Mouse (Mus musculus) heart, embryonic 10.5 days (tissue): Measurements from ENCODE around the gene Birc2. TPM values are rescaled to one million over a fixed set of nuclear protein-coding genes. Genes with fewer than 3 reads are reported as not detected.

Experiments used
- DNase-seq: peaks from one replicate; pipeline ENCODE4 v3.0.0-alpha.2; 2017; ENCODE audit warnings: low spot score
- H3K27ac ChIP-seq: fragments of 300-500 bp; sonication (generic); 2 replicates; pipeline ENCODE4 v1.5.1; 2016; ENCODE audit warnings: mild to moderate bottlenecking
- H3K27me3 ChIP-seq: fragments of 300-500 bp; sonication (generic); 2 replicates; pipeline ENCODE4 v1.6.1; 2016; ENCODE audit warnings: mild to moderate bottlenecking; ENCODE audit not compliant: poor library complexity, insufficient read depth, severe bottlenecking
- H3K36me3 ChIP-seq: fragments of 300-500 bp; sonication (generic); 2 replicates; pipeline ENCODE4 v1.6.1; 2016; ENCODE audit warnings: mild to moderate bottlenecking, moderate library complexity
- H3K4me1 ChIP-seq: fragments of 300-500 bp; sonication (generic); 2 replicates; pipeline ENCODE4 v1.6.1; 2016; ENCODE audit warnings: mild to moderate bottlenecking
- H3K4me3 ChIP-seq: fragments of 300-500 bp; sonication (generic); 2 replicates; pipeline ENCODE4 v1.5.1; 2016; ENCODE audit warnings: mild to moderate bottlenecking, moderate library complexity
- H3K9me3 ChIP-seq: fragments of 300-500 bp; sonication (generic); 2 replicates; pipeline ENCODE4 v1.6.1; 2016; ENCODE audit warnings: mild to moderate bottlenecking, moderate library complexity
- WGBS: fragments of 180-500 bp; shearing (Covaris S2); methylation state at CpG from one replicate; pipeline ENCODE4 v1.1.7; 2016; 5-methylcytosine and 5-hydroxymethylcytosine counted together
- polyA plus RNA-seq: library from polyadenylated mRNA; unstranded; fragments of >200 nt; fragmentation: Nextera tagmentation; extraction: Ambion mirVana; gene quantifications from 2 replicates; pipeline ENCODE4 v1.2.1, GENCODE M21; 2016

The Birc2 gene
- polyA plus RNA-seq, 1 experiment from 2014 or later: 23.6 TPM

DNA sequence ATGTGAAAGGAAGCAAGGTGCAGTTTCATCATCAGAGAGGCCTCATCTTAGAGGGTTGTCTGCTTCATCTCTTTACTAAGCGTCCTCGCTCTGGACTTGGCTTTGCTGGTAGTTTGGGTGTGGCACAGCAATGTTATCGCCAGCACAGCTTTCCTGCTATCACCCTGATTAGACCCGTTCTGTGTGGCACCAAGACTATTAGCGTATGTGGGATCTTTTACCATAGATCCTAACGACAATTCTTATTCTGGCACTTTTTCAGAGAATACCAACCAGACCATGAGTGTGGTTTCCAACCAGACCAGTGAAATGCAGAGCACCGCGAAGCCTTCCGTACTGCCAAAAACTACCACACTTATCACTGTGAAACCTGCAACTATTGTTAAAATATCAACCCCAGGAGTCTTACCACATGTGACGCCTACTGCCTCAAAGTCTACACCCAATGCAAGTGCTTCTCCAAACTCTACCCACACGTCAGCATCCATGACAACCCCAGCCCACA is 46.2 kb downstream of the Birc2 start:
- Histone ChIP-seq H3K36me3 (peaks cover 56% of the 10 kb centered on the region), H3K9me3 (no peaks in the 10 kb centered on the region), H3K27me3 (no peaks in the 10 kb centered on the region), H3K27ac (no peak overlapping the region), H3K4me3 (no peak overlapping the region), H3K4me1 (no peaks in the 10 kb centered on the region)
- 84% methylated on average over 11 of the region's 11 CpGs for WGBS
- peak; percentile 58 for DNase-seq

DNA sequence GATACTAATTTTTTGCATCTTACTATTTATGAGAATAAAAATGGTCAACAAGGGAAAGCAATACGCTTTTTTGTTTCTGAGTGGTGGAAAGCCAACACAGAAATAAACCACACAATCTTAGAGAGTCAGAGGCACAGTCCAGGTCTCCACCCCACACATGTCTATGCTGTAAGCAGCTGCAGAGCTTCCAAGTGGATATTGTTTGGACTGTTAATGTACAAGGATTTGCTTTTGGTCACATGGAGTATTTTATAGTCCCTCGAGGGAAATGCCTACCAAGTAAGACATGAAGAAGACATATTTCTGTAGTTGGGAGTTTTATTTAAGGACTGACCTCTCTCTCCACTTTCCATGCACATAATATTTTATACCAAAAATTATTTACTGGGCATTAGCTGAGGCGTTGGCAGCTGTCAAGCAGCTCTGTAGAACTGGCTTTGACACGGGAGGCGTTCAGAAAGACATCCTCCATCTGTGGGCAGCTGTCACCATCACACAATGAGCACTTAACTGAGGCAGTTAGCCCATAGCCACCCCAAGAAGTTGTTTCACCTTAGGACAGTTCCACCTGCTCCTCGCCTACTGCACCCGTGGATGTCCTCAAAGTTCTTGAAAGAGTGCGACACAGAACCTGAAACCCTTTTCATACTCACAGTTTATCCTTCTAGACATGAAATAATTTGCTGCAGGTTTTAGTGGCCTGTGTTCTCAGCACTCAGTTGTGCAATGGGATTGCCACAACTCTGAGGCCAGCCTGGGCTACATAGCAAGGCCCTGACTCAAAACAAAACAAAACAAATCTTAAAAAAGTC is 46.9 kb downstream of the Birc2 start:
- Histone ChIP-seq H3K9me3 (no peaks in the 10 kb centered on the region), H3K36me3 (peaks cover 57% of the 10 kb centered on the region), H3K4me3 (no peak overlapping the region), H3K4me1 (no peaks in the 10 kb centered on the region), H3K27me3 (no peaks in the 10 kb centered on the region), H3K27ac (no peak overlapping the region)
- WGBS: 87% methylated on average over 8 of the region's 8 CpGs
- peak; percentile 14 for DNase-seq

DNA sequence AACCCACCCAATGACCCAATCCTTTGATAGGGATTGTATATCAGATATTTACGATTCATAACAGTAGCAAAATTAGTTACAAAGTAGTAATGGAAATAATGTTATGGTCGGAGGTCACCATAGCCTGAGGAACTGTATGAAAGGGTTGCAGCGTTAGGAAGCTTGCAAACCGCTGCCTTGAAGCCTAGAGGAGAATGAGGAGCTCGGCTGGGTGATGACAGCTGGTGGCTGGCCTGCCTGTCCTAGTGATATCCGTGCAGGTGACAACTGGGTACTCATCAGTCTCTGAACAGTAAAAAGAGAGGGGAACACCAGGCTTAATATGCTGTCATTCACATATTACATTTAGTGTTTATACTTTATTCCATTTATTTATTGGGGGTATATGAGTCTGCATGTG is 48.5 kb downstream of the Birc2 start:
- DNase-seq: peak; percentile 33
- 69% methylated on average over 6 of the region's 6 CpGs for WGBS
- Histone ChIP-seq H3K27ac (no peak overlapping the region), H3K9me3 (no peaks in the 10 kb centered on the region), H3K4me3 (no peak overlapping the region), H3K36me3 (peaks cover 51% of the 10 kb centered on the region), H3K27me3 (no peaks in the 10 kb centered on the region), H3K4me1 (no peaks in the 10 kb centered on the region; the same call in 1 of the 2 replicates)

DNA sequence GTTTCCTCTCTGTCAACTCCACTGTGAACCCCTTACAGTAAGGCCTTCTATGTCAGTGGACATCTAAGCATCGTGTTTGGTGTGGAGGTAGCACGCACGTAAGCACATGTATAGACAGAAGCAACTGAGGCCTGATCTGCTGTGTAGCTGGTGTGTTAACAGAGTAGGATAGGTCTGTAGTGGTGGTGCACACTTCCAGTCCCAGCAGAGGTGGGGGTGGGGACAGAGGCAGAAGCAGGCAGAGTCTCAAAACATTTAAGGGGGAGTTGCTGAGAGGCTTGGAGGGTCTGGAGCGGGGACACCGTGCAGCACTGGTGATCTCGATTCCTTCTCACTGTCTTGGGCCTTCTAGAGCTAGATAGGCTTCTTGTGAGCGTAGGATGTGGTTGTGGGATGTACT is 50.8 kb downstream of the Birc2 start:
- Histone ChIP-seq H3K4me3 (no peak overlapping the region), H3K36me3 (peaks cover 50% of the 10 kb centered on the region), H3K27me3 (no peaks in the 10 kb centered on the region), H3K27ac (no peak overlapping the region), H3K4me1 (no peaks in the 10 kb centered on the region; the same call in 1 of the 2 replicates), H3K9me3 (no peaks in the 10 kb centered on the region)
- 91% methylated on average over 7 of the region's 7 CpGs for WGBS
- DNase-seq: peak; percentile 58

DNA sequence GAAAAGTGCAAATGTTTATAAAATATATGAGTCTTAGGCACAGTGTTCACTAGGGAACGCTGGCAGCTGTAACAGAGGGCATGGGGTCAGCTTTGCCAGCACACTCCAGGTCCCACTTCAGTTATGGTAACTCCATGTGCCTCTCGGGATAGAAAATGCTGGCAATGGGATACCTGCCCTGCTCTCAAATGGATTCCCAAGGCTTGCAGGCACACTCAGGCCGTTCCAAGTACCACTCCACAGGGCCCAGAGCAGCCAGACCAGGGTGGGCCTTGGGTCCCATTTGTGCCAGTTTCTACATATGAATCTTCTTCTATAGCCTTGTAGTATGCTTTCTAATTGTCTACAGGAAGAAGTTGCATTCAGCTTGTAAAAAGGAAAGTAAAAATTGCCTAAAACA is 51.5 kb downstream of the Birc2 start:
- peak; percentile 70 for DNase-seq

DNA sequence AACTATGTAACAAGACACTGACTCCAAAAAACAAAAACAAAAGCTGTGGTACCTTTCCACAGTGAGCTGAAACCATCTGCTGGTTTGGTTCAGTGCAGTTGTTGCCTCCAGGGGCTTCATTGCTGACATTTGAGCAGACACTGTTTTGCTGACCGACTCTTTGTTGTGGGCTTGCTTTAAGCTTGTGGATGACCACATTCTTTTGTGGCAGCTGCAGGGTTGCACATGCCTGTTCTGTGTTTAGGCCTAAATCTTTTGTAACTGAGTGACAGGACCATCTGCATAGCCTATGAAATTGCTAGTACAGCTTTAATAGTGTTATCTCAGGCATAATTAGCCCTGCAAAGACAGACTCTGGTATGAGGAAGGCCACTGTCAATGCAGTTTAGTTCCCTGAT is 52.2 kb downstream of the Birc2 start:
- peak; percentile 59 for DNase-seq
- 53% methylated on average over 1 of the region's 1 CpGs for WGBS
- Histone ChIP-seq H3K9me3 (no peaks in the 10 kb centered on the region), H3K36me3 (peaks cover 40% of the 10 kb centered on the region), H3K27ac (no peak overlapping the region), H3K4me3 (no peak overlapping the region), H3K4me1 (no peaks in the 10 kb centered on the region; the same call in 1 of the 2 replicates), H3K27me3 (no peaks in the 10 kb centered on the region)

More for the DNA sequence above, 51.5 kb downstream of the Birc2 start:
- H3K4me1 ChIP-seq: no peaks in the 10 kb centered on the region; the same call in 1 of the 2 replicates
- no peaks in the 10 kb centered on the region for H3K9me3 ChIP-seq
- no peak overlapping the region for H3K27ac ChIP-seq
- H3K4me3 ChIP-seq: no peak overlapping the region
- peaks cover 44% of the 10 kb centered on the region for H3K36me3 ChIP-seq
- H3K27me3 ChIP-seq: no peaks in the 10 kb centered on the region
- WGBS: 94% methylated on average over 3 of the region's 3 CpGs

DNA sequence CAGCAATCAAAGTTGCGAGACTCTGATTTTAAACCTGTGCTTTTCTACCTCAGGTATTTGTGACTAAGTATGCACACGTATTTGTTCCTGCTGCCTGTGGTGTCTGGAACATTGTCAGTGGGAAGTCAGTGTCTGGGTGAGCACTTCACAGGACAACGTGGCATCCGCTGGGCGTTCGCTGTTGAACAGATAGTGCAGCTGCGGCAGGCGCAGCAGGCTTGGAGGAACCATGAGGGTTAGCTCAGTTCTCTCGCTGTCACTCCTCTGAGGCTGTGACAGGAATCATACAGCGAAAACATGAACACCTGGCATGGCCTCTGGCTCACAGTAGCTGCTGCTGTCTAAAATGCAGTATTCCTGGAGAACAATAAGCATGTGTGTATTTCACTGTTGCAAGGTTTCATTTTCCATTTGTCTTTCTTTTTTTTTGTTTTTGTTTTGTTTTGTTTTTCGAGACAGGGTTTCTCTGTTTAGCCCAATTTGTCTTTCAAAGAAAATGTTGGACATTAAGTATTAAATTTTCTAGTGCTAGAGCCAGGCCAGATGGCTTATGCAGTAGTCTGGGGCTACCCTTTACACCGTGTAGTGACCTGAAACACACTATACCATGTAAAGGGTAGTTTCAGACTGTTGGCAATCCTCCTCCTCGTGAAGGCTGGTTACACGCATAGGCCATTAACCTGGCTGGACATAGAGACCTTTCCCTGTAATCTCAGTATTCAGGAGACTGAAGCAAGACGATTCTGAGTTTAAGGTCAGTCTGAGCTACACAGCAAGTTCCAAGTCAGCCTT is 52.8 kb downstream of the Birc2 start:
- H3K27ac ChIP-seq: no peak overlapping the region
- peak; percentile 47 for DNase-seq
- H3K36me3 ChIP-seq: peaks cover 41% of the 10 kb centered on the region

DNA sequence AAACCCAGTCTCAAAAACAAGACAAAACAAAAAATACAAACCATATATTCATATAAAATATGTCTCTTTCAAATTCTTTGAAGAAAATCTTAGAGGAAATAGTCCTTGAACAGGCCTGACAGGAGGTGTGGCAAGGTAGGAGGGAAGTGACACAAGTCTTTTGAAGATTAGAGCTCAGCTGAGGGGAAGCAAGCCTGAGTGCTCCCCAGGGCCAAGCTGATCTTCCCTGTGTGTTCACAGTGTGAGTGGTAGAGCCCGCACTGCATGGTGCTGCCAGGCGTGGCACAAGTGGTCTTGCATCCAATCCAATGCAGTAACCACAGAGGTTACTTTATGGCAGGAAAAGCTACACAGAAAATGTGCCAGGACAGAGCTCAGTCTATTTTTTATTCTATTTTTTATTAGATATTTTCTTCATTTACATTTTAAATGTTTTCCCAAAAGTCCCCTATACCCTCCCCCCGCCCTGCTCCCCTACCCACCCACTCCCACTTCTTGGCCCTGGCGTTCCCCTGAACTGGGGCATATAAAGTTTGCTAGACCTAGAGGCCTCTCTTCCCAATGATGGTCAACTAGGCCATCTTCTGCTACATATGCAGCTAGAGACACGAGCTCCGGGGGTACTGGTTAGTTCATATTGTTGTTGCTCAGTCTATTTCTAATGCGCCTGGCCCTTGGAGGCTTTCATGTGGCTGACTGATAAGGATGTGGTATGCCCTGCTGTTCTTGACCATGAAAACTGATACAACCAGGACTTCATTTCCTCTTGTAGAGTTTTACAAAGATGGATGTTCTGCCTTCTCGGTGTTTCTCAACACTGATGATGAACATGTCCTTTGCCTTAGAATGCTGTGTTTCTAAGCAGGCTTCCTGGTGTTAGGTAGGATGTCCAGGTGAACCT is 56.4 kb downstream of the Birc2 start:
- H3K4me1 ChIP-seq: no peaks in the 10 kb centered on the region; the same call in 1 of the 2 replicates
- peaks cover 58% of the 10 kb centered on the region for H3K36me3 ChIP-seq
- H3K27ac ChIP-seq: no peak overlapping the region
- peak; percentile 51 for DNase-seq
- no peaks in the 10 kb centered on the region for H3K27me3 ChIP-seq
- H3K9me3 ChIP-seq: no peaks in the 10 kb centered on the region
- no peak overlapping the region for H3K4me3 ChIP-seq
- 84% methylated on average over 8 of the region's 8 CpGs for WGBS

More for the DNA sequence above, 52.8 kb downstream of the Birc2 start:
- Histone ChIP-seq H3K27me3 (no peaks in the 10 kb centered on the region), H3K9me3 (no peaks in the 10 kb centered on the region), H3K4me1 (no peaks in the 10 kb centered on the region; the same call in 1 of the 2 replicates), H3K4me3 (no peak overlapping the region)
- 82% methylated on average over 15 of the region's 15 CpGs for WGBS

DNA sequence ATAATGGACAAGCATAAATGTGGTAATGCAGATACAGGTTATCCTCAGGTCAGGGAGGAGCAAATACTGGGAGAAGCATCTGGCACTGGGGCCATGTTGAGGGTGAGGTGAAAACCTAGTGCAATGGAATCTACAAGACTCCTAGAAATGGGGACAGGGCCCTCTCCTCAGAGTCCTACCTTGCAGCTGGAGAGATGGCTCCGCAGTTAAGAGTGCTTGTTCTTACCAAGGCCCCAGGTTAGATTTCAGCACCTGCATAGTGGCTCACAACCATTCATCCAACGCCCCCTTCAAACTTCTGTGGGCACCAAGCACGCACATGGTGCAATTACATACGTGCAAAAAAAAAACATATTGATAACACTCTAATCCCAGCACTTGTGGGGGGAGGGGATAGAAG is 57.1 kb downstream of the Birc2 start:
- Histone ChIP-seq H3K9me3 (no peaks in the 10 kb centered on the region), H3K27me3 (no peaks in the 10 kb centered on the region), H3K36me3 (peaks cover 54% of the 10 kb centered on the region), H3K27ac (no peak overlapping the region), H3K4me3 (no peak overlapping the region), H3K4me1 (no peaks in the 10 kb centered on the region; the same call in 1 of the 2 replicates)
- peak; percentile 65 for DNase-seq
- 89% methylated on average over 4 of the region's 4 CpGs for WGBS

DNA sequence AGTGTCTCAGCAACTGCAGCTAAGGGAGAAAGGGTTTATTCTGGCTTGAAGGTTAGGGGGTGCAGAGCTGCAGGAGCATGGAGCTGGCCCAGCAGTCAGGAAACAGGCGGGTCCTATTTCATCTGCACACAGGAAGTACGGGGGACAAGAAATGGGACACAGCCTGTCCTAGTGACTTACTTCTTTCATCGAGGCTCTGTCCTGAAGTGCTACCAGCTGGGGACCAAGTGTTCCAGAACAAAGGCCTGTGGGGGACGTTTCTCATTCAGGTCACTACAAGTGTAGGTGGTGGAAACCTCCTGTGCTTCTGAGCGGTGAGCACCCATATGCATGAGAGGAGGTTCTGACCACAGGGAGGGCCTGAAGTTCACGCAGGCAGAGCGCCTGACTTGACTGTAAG is 58.1 kb downstream of the Birc2 start:
- Histone ChIP-seq H3K27me3 (no peaks in the 10 kb centered on the region), H3K4me1 (peaks cover 4% of the 10 kb centered on the region; the same call in 1 of the 2 replicates), H3K36me3 (peaks cover 54% of the 10 kb centered on the region), H3K27ac (no peak overlapping the region), H3K9me3 (no peaks in the 10 kb centered on the region), H3K4me3 (no peak overlapping the region)
- peak; percentile 50 for DNase-seq
- WGBS: 85% methylated on average over 7 of the region's 7 CpGs

DNA sequence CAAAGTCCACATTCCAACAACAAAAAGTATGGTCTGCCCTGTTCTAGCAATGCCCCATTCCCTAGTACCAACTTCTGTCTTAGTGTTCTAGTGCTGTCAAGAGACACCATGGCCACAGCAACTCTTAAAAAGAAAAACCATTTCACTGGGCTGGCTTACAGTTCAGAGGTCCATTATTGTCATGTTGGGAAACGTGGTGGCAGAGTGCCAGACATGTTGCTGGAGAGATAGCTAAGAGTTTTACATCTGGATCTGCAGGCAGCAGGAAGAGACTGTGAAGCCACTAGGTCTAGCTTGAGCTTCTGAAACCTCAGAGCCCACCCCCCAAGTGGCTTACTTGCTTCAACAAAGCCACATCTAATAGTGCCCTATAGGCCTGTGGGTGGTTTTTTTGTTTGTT is 59.2 kb downstream of the Birc2 start:
- Histone ChIP-seq H3K4me1 (peaks cover 4% of the 10 kb centered on the region; the same call in 1 of the 2 replicates), H3K9me3 (no peaks in the 10 kb centered on the region), H3K27me3 (no peaks in the 10 kb centered on the region), H3K36me3 (peaks cover 57% of the 10 kb centered on the region), H3K4me3 (no peak overlapping the region), H3K27ac (no peak overlapping the region)
- DNase-seq: peak; percentile 58
- WGBS: 69% methylated on average over 1 of the region's 1 CpGs

DNA sequence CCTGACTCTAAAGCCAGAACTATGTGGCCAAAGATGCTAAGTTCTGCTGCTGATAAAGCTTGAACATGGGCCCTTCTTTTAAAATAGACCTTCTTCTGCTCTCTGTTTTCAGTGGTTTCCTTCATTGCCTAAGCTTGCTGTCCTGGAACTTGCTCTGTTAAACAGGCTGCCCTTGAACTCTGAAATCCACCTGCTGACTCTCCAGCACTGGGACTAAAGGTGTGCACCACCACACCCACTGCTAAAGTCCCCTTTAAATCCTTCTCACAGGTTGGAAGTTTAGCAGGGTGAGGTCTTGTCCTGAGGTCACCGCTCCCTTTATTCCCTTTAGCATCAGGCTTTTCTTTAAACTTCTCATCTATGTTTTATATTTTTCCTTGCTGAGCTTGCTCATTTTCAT is 59.9 kb downstream of the Birc2 start:
- 97% methylated on average over 1 of the region's 1 CpGs for WGBS
- Histone ChIP-seq H3K4me1 (peaks cover 11% of the 10 kb centered on the region), H3K27ac (no peak overlapping the region), H3K36me3 (peaks cover 57% of the 10 kb centered on the region), H3K9me3 (no peaks in the 10 kb centered on the region), H3K4me3 (no peak overlapping the region), H3K27me3 (no peaks in the 10 kb centered on the region)
- DNase-seq: no peak
